Mouse (Mus musculus): ENCODE results near the gene Ube2d2b.

The Ube2d2b gene

DNA sequence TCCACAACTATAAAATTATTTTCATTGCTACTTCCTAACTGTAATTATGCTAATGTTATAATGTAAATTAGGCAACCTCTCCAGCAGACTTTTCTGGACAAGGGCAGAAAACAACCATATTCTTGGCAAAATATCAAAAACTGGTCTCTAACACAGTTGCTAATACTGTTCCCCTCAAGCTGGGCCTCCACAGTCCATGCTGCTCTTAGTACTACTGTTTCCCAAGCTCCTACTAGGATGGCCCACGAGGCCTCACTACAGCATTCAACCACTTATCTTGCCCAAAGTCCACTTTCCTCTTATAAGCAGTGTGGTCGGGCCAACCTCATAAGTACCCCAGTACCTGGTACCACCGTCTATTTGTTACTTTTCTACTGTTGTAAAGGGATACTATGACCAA is 24.7 kb downstream of the Ube2d2b start:
- no peak for DNase-seq (ENCODE audit: low spot score in 2 of 2)

GRCm38 (mm10) chr5:107855546-107855945 is 25.6 kb downstream of the Ube2d2b start:
- no peak for DNase-seq (ENCODE audit: low spot score in 2 of 2)

GRCm38 (mm10) chr5:107858963-107859362 is 29.1 kb downstream of the Ube2d2b start:
- no peak for DNase-seq (ENCODE audit: low spot score in 2 of 2)

DNA sequence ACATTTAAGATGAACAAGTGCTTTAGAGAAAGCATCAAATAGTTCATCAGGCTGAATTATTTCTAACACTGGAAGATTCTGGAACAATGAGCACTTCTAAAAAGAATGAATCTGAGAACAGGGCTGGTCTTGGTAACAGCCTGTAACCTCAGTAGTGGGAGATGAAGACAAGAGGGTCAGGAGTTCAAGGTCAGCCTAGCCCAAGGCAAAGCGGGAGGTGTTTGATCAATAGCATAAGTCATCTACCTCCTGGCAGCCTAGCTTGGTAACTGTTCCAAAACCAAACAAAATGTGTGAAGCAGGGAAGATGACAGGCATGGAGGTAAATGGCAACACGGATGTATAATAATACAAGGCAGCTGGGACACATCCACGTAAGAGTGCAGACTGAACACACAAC is 34.1 kb downstream of the Ube2d2b start:
- no peak for DNase-seq (ENCODE audit: low spot score in 2 of 2)

DNA sequence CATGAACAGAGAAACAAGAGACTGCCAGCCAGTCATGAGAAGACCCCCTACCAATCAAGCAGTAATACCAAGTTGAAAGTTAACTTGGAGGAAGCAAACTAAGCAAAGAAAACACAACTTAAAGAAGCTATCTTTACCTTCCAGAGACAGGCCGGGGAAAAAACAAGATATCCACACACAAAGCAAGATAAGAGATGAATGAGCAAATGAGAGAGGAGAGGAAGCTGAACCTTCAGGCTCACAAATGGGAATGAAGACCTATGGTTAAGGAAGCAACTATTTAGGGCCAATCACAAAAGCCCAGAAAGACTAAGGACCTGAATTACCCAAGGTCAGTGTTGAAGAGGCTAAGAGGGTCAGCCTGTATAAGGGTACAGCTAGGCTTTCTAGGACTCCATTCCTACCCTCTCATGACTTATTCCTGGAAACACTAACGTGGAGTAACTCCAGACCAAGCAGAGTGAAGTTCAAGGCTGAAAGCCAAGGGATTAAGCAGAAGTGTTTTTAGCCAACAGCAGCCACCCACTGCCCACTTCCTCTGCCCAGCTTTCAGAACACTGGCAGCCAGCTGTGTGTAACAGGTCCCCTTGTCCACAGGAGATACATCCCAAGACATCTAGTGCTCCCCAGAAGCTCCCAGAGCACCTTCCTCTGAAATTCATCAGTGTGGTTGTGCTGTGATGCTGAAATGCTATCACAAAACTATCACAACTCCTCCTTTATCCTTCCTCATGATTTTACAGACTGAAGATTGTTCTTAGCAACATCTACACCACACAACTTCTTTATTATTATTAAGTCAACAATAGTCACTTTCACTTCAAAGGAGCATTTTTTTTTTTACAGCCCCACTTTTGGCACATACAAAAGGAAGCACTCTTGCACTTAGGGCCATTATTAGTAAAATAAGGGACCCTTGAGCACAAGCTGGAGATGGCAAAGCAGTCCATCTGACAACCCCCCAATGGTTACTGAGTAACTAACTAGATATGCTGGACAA is 36.5 kb downstream of the Ube2d2b start:
- DNase-seq (ENCODE audit: low spot score in 2 of 2) = peak; percentile 45

DNA sequence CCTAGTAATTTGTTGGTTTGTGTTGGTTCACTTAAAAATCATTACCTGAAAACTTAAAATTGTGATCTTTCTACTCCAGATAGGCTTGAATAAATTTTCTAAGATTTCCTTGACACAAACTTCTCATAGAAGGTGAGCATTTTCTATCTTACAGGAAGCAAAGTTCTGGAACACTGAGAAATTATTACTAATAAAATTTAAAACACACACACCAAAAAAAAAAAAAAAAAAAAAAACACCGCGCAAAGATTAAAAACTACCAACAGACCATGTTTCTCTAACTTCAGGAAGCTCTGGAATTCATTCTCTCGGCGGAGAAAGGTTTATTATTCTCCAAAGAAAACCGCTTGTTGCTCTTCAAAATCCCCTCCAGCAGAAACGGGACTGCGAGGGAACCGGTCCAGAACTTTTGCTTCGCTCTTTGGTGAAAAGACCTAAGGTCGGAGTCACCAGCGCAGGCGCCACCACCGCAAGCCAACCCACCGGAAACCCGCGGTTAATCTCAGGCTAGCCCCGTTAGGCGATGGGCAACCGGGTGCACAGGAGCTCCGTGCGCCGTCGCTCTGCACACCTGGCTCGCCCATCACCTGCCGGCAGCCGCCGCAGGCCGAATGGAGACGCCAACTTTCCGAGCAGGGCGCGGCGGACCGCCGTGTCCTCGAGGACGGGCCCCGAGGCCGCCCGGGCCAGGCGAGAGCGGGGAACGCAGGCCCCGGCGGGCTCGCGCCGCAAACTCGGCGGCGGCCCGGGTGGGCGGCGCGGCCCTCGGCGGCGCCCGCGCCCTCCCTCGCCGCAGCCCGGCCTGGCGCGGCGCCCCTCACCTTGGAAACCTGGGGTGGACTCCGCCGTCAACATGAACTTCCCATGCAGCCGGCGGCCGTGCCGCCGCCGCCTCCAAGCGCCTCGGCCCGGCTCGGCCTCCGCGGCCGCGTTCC is 38.3 kb downstream of the Ube2d2b start:
- peak; percentile 73 to 74 for DNase-seq (ENCODE audit: low spot score in 2 of 2)

DNA sequence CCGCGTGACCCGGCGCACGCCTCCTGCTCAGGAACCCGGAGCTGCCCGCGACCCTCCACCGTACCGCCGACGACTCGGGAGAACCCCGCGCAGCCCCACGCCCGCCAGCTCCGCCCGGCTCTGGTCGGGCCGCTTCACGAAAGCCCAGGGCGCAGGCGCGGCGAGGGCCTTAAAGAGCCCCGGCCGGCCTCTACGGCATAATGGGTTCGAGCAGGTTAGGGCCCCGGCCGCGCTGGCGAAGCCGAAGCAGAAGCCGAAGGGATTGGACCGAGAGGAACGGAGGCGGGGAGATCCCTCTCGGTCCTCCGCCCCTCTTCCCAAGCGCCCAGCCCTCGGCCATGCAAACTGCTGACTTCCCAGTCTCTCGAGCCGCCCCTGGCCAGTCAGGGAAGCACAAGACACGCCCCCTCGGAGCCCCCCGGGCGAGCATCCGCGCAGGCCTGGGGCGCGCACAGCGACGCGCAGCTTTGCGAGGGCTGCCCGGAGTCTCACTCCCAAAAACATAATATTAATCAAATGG is 39.1 kb downstream of the Ube2d2b start:
- peak; percentile 83 to 86 for DNase-seq (ENCODE audit: low spot score in 2 of 2)

DNA sequence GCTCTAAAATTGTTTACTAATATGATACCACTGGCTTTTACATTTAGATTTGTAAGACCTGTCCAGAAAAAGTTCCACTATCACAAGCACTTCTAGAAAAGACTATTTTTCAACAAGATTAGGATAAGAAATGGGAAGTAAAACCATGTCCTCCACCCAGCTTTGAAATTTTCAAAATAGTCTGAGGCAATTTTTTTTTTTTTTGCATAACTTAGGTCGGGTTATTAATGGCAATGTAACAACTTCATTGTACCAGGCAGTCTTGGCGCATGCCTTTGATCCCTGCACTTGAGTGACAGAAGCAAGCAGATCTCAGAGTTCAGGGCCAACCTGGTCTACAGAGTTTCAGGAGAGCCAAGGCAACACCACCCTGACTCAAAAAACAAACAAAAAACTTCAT is 39.8 kb downstream of the Ube2d2b start:
- no peak for DNase-seq (ENCODE audit: low spot score in 2 of 2)

DNA sequence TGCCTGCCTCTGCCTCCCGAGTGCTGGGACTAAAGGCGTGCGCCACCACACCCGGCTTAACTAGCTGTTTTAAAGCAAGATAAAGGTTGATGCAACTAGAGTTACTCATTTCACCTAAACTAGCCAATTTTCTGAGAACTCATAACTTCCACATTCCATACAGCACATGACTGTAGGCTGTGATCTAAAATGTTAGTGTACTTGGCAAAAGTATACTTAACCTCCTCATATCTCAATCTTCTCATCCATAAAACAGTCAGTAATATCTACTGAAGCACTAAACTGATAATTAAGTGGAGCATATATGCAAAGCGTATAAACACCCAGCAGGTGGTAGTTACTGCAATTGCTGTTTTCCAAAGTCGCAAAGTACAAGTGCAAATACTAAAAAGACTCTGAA is 43.4 kb downstream of the Ube2d2b start:
- DNase-seq (ENCODE audit: low spot score in 2 of 2) = no peak

DNA sequence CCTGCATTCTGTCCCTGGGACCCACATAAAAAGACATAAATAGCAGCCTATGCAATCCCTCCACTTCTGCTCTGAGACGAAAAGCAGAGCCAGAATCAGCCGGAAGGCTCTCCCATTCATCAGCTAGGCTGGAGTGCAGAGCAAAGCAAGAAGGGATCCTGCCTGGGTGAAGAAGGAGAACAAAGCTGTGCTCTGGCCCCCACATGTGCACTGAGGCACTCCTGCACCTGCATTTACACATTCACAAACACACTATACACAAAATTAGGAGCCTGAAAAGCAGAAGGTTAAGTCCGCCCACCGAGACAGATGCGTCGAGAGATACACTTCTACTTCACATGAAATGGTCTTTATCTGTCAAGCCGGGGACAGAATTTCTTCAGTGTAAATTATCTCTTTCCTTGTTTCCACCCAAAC is 44.0 kb downstream of the Ube2d2b start:
- peak; percentile 61 for DNase-seq (ENCODE audit: low spot score in 2 of 2)

DNA sequence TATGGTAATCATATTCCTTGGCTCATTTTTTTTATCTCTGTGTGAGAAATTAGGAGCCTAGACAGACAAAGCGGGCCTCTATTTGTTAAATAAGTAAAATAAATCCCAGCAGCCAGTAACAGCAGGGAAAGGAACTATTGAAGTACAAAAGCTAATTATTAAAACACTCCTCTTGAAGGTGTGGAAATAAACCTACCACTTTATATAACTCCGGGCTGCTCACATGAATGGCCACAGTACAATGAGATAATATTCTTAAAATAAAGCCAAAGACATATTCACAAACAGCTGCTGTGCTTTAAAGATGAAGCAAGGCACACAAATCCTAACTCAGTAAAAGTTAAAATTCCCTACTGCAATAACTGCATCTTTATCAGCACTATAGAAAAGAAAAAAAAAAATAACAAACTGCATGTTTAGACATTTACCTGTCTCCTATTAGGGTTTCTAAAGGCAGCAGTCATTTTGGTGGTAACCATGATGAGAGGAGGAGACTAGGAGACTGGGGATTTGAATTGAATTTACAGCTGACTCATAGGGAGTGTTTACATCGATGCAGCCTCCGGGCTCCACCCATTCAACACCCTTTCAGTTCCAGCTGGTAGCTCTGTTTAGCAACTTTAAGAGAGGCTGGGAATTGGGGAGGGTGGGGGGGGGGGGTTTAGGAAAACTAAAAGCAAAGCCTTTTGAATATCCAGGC is 44.8 kb downstream of the Ube2d2b start, which contains the start of gene Evi5:
TSS of gene Evi5 (minus strand) at position 547 of the 700 bp plus-strand sequence.
- peak in 1 of 2 experiments; percentile 67 for DNase-seq (ENCODE audit: low spot score in 2 of 2)

GRCm38 (mm10) chr5:107875261-107875611 is 45.3 kb downstream of the Ube2d2b start:
- no peak for DNase-seq (ENCODE audit: low spot score in 2 of 2)

DNA sequence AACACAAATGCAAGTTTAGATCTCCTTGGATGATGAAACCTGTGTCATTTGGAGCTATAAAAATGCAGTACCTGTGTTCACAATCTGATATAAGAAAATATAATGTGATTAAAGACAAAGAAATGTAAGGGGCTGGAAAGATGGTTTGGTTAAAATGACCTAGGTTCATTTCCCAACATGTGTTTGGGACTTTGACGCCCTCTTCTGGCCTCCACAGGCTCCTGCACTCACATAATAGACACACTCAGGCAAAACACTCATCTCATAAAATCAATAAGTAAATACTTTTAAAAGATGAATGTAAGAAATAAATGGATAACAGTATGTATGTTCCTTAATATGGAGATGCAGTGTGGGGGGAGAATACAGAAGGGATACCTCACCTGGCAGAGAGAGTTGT is 47.2 kb downstream of the Ube2d2b start:
- DNase-seq (ENCODE audit: low spot score in 2 of 2) = no peak

DNA sequence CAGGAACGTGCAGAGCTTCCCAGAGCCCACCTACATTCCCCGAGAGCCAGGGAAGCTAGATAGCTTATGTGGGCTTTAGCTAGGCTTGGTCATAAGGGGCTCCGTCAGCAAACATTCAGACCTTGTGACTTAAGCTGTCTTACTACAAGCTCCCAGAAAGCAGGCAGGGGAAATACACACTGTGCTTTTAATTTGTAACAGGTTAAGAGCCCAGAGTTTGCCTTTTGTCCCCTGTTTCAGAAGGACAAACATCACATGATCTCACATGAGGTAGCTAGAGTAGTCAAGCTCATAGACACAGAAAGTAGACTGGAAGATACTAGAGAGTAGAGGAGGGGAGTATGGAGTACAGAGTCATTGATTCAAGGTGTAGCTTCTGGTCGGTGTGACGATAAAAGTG is 50.8 kb downstream of the Ube2d2b start:
- no peak for DNase-seq (ENCODE audit: low spot score in 2 of 2)
